Mouse (Mus musculus): ENCODE results near the gene Ddn.

Ddn gene

GRCm38 (mm10) chr15:98775533-98775932 lies 33.8 kb downstream of the Ddn start:
- DNase-seq (ENCODE audit: extremely low spot score), result no peak

GRCm38 (mm10) chr15:98774096-98774495 lies 35.2 kb downstream of the Ddn start:
- no peak for DNase-seq (ENCODE audit: extremely low spot score)

- DNase-seq (ENCODE audit: extremely low spot score), result no peak
Observed at GRCm38 (mm10) chr15:98772511-98773211, 36.6 kb downstream of the Ddn start.

GRCm38 (mm10) chr15:98771813-98772425 lies 37.4 kb downstream of the Ddn start:
- DNase-seq (ENCODE audit: extremely low spot score), result no peak

GRCm38 (mm10) chr15:98768259-98768658 lies 41.0 kb downstream of the Ddn start:
- no peak for DNase-seq (ENCODE audit: extremely low spot score)

DNA sequence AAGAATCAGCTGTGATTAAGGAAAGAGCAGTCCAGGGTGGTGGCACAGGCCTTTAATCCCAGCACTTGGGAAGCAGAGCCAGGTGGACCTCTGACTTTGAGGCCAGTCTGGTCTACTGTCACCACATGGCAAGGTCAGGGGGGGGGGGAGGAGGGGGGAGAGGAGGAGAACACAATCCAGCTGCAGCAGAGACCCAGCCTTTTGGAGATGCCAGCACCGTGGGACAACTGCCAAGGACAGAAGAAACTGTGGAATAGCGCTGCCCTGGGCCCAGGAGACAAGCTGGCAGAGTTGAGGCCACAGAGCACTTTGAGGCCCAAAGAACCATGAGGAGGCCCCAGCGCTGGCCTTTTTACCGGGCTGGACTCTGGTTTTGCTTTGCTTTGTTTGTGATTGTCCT lies 43.4 kb downstream of the Ddn start:
- DNase-seq (ENCODE audit: extremely low spot score), result no peak

DNA sequence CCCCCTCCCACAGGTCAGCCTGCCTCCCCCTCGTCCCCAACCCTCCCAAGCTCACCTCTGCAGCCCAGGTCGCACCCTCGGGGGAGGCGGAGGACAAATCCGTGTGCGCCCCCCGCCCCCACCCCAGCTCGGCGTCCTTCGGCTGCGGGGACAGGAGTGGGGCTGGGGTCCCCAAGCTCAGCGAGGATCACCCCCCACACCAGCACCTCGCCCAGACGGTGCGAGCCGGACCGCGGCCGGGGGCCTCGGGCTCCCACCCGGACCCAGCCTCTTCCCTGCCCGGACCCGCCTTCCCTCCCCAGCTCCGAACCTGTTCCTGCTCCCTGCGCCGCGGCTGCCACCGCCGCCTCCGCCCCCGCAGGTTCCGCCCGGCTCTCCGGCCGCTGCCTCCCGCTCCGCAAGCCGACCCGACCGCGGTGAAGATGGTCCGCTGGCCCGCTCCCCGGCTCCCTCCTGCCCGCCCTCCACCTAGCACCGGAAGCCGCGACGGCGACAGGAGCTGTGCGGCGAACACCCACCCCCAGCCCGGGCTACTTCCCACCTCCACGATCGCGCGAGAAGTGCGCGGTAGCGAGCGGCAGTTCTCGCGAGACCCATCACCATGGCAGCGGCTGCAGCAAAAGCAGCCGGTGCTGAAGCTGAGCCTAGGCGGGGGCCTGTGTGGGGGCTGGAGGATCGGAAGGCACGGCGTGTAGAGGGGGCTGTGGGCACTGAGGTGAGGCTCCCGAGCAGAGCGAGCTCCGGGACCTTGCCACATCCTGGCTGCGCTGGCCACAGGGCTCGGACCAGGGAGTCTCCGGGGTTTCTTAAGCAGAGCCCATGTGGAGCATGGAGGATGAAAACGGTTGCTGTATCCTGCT lies 46.4 kb downstream of the Ddn start, which contains the start of gene Arf3:
Arf3 (minus strand) TSS at position 545 of the 860 bp plus-strand sequence.
- peak; percentile 96 for DNase-seq (ENCODE audit: extremely low spot score)

DNA sequence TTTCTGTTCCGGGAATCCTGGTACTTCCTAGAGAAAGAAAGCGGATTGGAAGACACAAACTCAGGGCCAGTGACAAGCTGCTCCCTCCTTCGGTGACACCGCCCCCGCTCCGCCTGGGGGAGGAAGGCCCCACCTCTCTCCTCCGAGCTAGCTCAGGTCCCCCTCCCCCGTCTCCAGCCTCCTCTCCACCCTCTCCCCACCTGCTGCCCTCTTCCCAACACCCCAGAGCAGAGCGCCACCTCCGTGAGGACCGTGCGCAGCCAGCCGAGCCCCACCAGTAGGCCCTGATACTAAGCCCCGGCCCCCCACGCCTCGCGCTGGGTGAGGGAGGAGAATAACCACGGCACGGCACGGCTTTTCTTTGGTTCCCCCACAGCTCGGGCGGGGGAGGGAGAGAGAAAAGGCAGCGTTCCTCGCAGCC lies 47.1 kb downstream of the Ddn start:
- peak; percentile 82 for DNase-seq (ENCODE audit: extremely low spot score)

DNA sequence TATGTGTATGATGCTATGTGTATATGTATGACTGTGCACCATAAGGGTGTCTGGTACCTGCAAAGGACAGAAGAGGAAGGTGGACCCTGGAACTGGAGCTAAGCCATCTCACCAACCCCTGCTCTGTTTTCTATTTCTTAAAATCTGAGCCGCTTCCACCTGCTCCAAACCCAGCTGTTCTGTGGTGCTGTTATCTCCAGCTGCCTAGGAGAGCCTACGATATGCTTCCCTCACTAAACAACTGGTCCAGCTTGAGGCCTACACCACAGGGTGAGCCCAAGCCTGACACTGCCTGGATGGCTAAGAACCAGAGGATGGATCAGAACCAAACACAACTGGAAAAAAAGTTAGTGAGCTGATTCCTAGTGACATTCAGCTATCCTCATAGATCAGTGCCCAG lies 55.2 kb downstream of the Ddn start:
- DNase-seq (ENCODE audit: extremely low spot score), result no peak
